ENCODE assay signal across 8 mouse cellular contexts in the genomic region with DNA sequence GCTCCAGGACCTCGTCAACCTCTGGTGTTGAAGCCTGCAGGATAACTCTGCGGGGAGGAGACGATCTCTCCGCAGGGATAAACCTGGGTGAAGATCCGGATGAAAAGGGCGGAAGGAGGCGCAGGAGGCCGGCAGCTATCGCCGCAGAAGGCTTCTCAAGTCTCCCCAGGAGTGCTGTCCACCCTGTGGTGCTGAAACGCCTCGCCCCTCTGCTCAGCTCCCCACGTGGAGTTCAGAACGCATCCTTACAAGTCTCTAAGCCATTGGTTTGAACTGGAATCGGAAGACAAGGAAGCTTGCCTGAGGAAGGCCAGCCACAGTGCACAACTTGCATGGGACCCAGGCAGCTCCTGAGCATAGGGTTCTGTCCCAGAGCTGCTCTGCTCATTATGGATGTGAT. TPM values are rescaled to one million over a fixed set of nuclear protein-coding genes. Genes with fewer than 3 reads are reported as not detected.
DNase-seq lines count a peak whose midpoint lies in the region; ATAC-seq and TF ChIP-seq lines count a peak whose summit lies in the region.

No protein-coding gene starts in this region.

- H3K9ac ChIP-seq in liver, embryonic 14.5 days (replicated peaks), result no peak overlapping the region
- no peak overlapping the region for H3K9ac ChIP-seq in neural tube, embryonic 13.5 days

- WGBS in thymus, adult 2 months, result 4% methylated on average over 15 of the region's 15 CpGs
- WGBS in forebrain, embryonic 10.5 days, result under 1% methylated on average over 15 of the region's 15 CpGs
- WGBS in liver, embryonic 14.5 days (ENCODE audit: insufficient replicate concordance), result under 1% methylated on average over 15 of the region's 15 CpGs
- WGBS in neural tube, embryonic 13.5 days, result under 1% methylated on average over 15 of the region's 15 CpGs

- H3K27me3 ChIP-seq in thymus, adult 2 months (ENCODE audit: control insufficient read depth, insufficient read depth, low read length), result peaks cover 3% of the 10 kb centered on the region; the same call in 1 of the 2 replicates
- peaks cover 11% of the 10 kb centered on the region; the same call in 1 of the 2 replicates for H3K27me3 ChIP-seq in forebrain, embryonic 10.5 days (ENCODE audit: poor library complexity, severe bottlenecking)
- H3K27me3 ChIP-seq in liver, embryonic 14.5 days (ENCODE audit: control insufficient read depth, insufficient read depth, low read length), result peaks cover 6% of the 10 kb centered on the region
- peaks cover 15% of the 10 kb centered on the region for H3K27me3 ChIP-seq in neural tube, embryonic 13.5 days

- no peak overlapping the region for H3K4me3 ChIP-seq in thymus, adult 2 months (ENCODE audit: control insufficient read depth, insufficient read depth, low read length)
- H3K4me3 ChIP-seq in forebrain, embryonic 10.5 days, result peak overlapping the region; percentile 41
- H3K4me3 ChIP-seq in liver, embryonic 14.5 days (ENCODE audit: insufficient read depth in 1 of 2, low read depth in 2 of 2, low read length in 2 of 2), result no peak overlapping the region
- no peak overlapping the region for H3K4me3 ChIP-seq in neural tube, embryonic 13.5 days

- TF ChIP-seq EP300 in liver, embryonic 14.5 days (IDR thresholded peaks at IDR 0.05; ENCODE audit: low read depth), result no peak

- no peak overlapping the region for H3K27ac ChIP-seq in thymus, adult 2 months (ENCODE audit: control insufficient read depth, insufficient read depth, low read length)
- peak overlapping the region; percentile 80 for H3K27ac ChIP-seq in forebrain, embryonic 10.5 days
- no peak overlapping the region for H3K27ac ChIP-seq in liver, embryonic 14.5 days
- no peak overlapping the region for H3K27ac ChIP-seq in neural tube, embryonic 13.5 days (replicated peaks)

- no peaks in the 10 kb centered on the region for H3K4me1 ChIP-seq in thymus, adult 2 months (replicated peaks; ENCODE audit: control insufficient read depth, insufficient read depth, low read length)
- H3K4me1 ChIP-seq in forebrain, embryonic 10.5 days, result peaks cover 46% of the 10 kb centered on the region
- no peaks in the 10 kb centered on the region; a peak in 1 of 4 replicates for H3K4me1 ChIP-seq in liver, embryonic 14.5 days (replicated peaks; ENCODE audit: control insufficient read depth in 2 of 2, insufficient read depth in 2 of 2, low read length in 1 of 2)
- H3K4me1 ChIP-seq in neural tube, embryonic 13.5 days (replicated peaks), result peaks cover 28% of the 10 kb centered on the region

- H3K9me3 ChIP-seq in forebrain, embryonic 10.5 days, result no peaks in the 10 kb centered on the region
- H3K9me3 ChIP-seq in liver, embryonic 14.5 days (ENCODE audit: control insufficient read depth, low read length), result no peaks in the 10 kb centered on the region
- H3K9me3 ChIP-seq in neural tube, embryonic 13.5 days, result no peaks in the 10 kb centered on the region

- peak; percentile 20 for DNase-seq in thymus, adult 2 months
- DNase-seq in thymus, adult 18-20 months, result no peak
- DNase-seq in forebrain, embryonic 10.5 days (ENCODE audit: extremely low spot score, low spot score), result peak; percentile 73
- DNase-seq in hindlimb bud, embryonic 11.5 days (ENCODE audit: extremely low spot score, low read depth, low spot score), result peak; percentile 54
- peak; percentile 11 to 36 (median 22) for DNase-seq in liver, embryonic 14.5 days (ENCODE audit: low read depth in 3 of 3, low spot score in 3 of 3)
- DNase-seq in urinary bladder, postnatal 25 days (ENCODE audit: low spot score), result peak; percentile 49
- no peak for DNase-seq in layer of hippocampus, adult 9-10 months (ENCODE audit: low spot score)

- TF ChIP-seq CTCF in thymus, adult 2 months (IDR thresholded peaks at IDR 0.05; ENCODE audit: borderline replicate concordance, control insufficient read depth, extremely low read depth, insufficient read depth, low read length, poor library complexity), result no peak
- no peak for TF ChIP-seq CTCF in liver, embryonic 14.5 days (IDR thresholded peaks at IDR 0.05; ENCODE audit: low read depth)

- no peak for TF ChIP-seq POLR2A in thymus, adult 2 months (IDR thresholded peaks at IDR 0.05; ENCODE audit: control insufficient read depth, extremely low read depth, insufficient read depth, low read length, poor library complexity)

- ATAC-seq in liver, embryonic 14.5 days (ENCODE audit: insufficient read depth), result no peak
- ATAC-seq in neural tube, embryonic 13.5 days (ENCODE audit: low read depth), result no peak

- peak overlapping the region; percentile 8; the same call in 1 of the 2 replicates for H3K4me2 ChIP-seq in liver, embryonic 14.5 days (ENCODE audit: low read depth)
- peak overlapping the region; percentile 45 for H3K4me2 ChIP-seq in neural tube, embryonic 13.5 days

- no peaks in the 10 kb centered on the region for H3K36me3 ChIP-seq in thymus, adult 2 months (ENCODE audit: control insufficient read depth, insufficient read depth, low read length)
- no peaks in the 10 kb centered on the region for H3K36me3 ChIP-seq in forebrain, embryonic 10.5 days (replicated peaks)
- H3K36me3 ChIP-seq in liver, embryonic 14.5 days (replicated peaks; ENCODE audit: control insufficient read depth, insufficient read depth, low read depth), result no peaks in the 10 kb centered on the region
- no peaks in the 10 kb centered on the region for H3K36me3 ChIP-seq in neural tube, embryonic 13.5 days

RNA-seq across cellular contexts. Expression of a gene that starts 13.6 kb away (rescaled TPM):
- 3.3 and 3.7 TPM in 2 replicates for polyA plus RNA-seq in thymus, adult 2 months (2012; rRNA removed)
- 3.7 and 3.8 TPM in 2 replicates for polyA plus RNA-seq in forebrain, embryonic 10.5 days (2016; fragmentation: Nextera tagmentation; extraction: Ambion mirVana)
- 0.10 and 0.11 TPM in 2 replicates for polyA plus RNA-seq in liver, embryonic 14.5 days (2012; rRNA removed)
- polyA plus RNA-seq in liver, embryonic 14.5 days (2014; fragmentation: Nextera tagmentation; extraction: Ambion mirVana), result 0.43 and 0.51 TPM in 2 replicates
- 6.3 and 6.4 TPM in 2 replicates for polyA plus RNA-seq in neural tube, embryonic 13.5 days (2015; fragmentation: Nextera tagmentation; extraction: Ambion mirVana)

RNA-seq across cellular contexts. Expression of a gene that starts 27.8 kb away (rescaled TPM):
- polyA plus RNA-seq in thymus, adult 2 months (2012; rRNA removed), result 15.4 and 17.4 TPM in 2 replicates
- 97.6 and 99.8 TPM in 2 replicates for polyA plus RNA-seq in forebrain, embryonic 10.5 days (2016; fragmentation: Nextera tagmentation; extraction: Ambion mirVana)
- 15.6 and 19.0 TPM in 2 replicates for polyA plus RNA-seq in liver, embryonic 14.5 days (2012; rRNA removed)
- 47.9 and 49.8 TPM in 2 replicates for polyA plus RNA-seq in liver, embryonic 14.5 days (2014; fragmentation: Nextera tagmentation; extraction: Ambion mirVana)
- 65.4 and 68.0 TPM in 2 replicates for polyA plus RNA-seq in neural tube, embryonic 13.5 days (2015; fragmentation: Nextera tagmentation; extraction: Ambion mirVana)

Comparison
In these comparisons a context has a peak if more than half of its experiments do, and no peak if none do; other contexts are left out.
1. DNase-seq: peak in thymus, adult 2 months (single experiment), forebrain, embryonic 10.5 days (single experiment), hindlimb bud, embryonic 11.5 days (single experiment), liver, embryonic 14.5 days (3 of 3) and urinary bladder, postnatal 25 days (single experiment); none in thymus, adult 18-20 months (0 of 2) and layer of hippocampus, adult 9-10 months (single experiment).